Mouse (Mus musculus): ENCODE results near the gene Med25. TPM values are rescaled to one million over a fixed set of nuclear protein-coding genes. Genes with fewer than 3 reads are reported as not detected.

Gene Med25
- total RNA-seq (2021) = 100 to 1,000 TPM in 1 of 2 experiments, 10 to 100 TPM in 1; 80.8 to 105 TPM
- polyA plus RNA-seq (2012; rRNA removed) = 635 and 723 TPM in 2 replicates
- long read RNA-seq, transcript Med25-210 (18 exons, 3,693 nt) = minor isoform, 7 of 153 reads
- long read RNA-seq, transcript Med25-201 (18 exons, 2,619 nt) = major isoform, 69 of 153 reads
- long read RNA-seq, partial matches to known transcripts = 13 of 153 reads
- long read RNA-seq, other reads (novel, unspliced or antisense) = 64 of 153 reads

GRCm38 (mm10) chr7:44892276-44892921 lies at the start of gene Med25:
Med25 (minus strand) TSS chr7:44892712.
- DNase-seq = peak; percentile 92

DNA sequence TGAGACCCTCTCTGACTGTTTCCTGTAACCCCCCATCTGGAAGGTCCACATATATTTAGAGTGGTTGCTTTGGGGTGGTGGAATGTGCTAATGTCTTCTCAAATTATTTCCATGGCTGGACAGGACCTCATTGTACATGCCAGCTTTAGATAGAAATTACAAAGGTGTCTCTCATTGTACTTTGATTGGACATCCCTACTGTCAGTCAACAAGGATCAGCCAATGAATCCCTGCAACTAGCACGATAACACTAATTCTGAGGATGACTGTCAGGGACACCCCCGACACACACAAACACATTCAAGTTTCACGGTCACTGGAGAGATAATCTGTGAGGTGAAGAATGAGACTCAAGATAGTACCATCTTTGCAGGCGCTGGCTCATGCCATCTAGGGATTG lies 46.2 kb upstream of the Med25 start:
- DNase-seq = no peak

DNA sequence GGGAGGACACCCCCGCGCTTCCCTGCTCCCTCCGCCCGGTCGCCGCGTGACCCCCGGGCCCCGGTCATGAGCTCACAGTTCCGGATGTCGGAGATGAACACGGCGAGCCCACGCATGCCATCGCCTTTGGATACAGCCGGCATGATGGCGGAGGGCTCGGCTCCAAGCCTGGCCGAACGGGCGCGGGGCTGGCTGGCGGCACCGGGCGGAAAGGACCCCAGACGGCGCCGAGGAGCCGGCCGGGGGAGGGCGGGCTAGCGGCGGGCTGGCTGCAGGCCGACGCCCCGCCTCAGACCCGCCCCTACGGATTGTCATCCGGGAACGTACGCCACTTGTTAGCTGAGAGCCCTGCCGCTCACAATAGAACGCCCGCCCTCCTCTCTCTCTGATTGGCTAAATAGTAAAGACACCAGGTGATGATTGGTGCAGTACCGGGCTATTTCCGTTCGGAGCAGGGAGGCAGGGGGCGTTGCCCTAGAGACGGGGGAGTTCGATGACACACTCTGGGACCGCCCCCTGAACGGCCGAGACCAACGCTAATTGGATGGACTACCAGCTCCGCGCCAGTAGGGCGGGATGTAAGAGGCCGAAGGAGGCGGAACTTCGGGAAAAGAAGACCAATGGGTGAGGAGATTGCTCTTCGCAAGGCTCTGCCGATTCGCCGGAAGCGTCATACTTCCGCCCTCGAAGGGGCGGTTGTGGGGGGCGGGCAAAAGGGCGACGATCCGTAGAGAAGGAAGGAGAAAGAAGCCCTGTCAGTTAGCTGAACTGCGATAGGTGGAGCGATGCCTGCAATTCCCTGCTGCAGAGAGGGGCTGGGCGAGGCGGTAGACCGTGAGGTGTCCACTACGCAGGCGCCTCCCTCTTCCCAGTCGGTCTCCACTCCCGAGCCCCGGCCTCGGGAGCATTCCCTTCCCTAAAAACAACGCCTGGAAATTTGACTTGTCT lies 37.0 kb upstream of the Med25 start, which contains the start of gene Ap2a1:
TSS of gene Ap2a1 (minus strand) at position 293 of the 948 bp plus-strand sequence.
- peak; percentile 100 for DNase-seq

- DNase-seq = no peak
Observed at GRCm38 (mm10) chr7:44928570-44928969, 36.1 kb upstream of the Med25 start.

DNA sequence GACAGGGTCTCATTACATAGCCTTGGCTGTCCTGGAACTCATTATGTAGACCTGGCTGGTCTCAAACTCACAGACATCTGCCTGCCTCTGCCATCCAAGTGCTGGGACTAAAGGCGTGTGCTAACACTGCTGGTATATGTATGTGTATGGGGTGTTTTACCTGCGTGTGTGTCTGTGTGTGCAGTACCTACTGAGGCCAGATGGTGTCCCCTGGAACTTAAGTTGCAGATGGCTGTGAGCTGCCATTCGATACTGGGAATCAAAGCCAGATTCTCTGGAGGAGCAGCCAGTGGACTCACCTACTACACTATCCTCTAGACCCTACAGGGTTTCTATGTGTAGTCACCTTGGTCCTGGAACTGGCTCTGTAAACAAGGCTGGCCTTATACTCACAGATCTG lies 33.0 kb upstream of the Med25 start:
- no peak for DNase-seq

GRCm38 (mm10) chr7:44922530-44922929 lies 30.0 kb upstream of the Med25 start:
- no peak for DNase-seq

DNA sequence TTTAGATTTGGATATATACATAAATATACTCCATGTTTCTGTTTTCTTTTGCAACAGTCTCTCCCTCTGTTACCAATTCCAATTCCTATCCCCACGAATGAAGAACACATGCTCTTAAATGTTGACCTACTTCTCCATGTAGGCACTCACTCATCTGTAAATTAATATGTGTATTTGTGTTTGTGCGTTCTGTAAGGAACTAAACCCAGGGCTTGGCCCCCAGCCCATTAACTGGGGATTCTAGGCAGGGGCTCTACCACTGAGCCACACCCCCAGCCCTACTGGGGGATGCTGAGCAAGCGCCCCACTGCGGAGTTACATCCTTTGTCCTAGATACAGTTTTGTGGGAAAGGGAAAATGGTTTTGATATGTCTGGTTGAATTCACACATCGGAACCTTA lies 26.6 kb upstream of the Med25 start:
- DNase-seq = no peak

DNA sequence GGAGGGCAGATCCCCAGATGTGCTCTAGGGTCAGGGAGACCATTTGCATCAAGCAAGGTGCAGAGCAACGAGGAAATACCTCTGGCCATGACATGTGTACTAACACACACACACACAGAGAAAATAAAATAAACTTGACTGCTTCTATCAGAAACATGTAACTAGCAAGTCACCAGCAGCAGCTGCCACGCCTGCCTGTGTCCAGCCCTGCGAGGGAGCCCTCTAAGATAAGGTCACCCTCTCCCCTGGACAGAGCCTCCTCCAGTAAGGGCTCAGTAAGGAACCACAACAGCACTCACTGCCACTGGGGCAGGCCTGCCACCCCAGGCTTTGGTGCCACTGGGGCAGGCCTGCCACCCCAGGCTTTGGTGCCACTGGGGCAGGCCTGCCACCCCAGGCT lies 25.7 kb upstream of the Med25 start:
- no peak for DNase-seq

DNA sequence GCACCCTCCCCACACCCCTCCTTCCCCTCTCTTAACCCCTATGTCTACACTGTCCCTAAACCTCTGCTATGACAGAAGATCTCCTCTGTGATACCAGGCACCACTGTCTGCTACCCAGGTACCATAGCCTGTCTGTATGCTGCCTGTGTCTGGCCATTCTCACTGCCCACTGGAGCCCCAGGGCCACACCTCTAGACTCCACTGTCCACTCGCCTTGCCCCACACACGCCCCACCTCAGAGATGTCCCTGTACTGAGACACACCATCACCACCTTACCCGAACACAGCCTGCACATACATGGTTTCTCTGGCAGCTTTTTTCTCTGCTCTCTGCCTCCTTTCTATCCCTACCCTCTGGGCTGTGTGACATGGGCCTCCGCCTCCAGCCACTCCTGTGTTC lies 24.4 kb upstream of the Med25 start:
- DNase-seq = no peak

GRCm38 (mm10) chr7:44916191-44916590 lies 23.7 kb upstream of the Med25 start:
- DNase-seq = no peak

GRCm38 (mm10) chr7:44915314-44915713 lies 22.8 kb upstream of the Med25 start:
- DNase-seq = no peak

DNA sequence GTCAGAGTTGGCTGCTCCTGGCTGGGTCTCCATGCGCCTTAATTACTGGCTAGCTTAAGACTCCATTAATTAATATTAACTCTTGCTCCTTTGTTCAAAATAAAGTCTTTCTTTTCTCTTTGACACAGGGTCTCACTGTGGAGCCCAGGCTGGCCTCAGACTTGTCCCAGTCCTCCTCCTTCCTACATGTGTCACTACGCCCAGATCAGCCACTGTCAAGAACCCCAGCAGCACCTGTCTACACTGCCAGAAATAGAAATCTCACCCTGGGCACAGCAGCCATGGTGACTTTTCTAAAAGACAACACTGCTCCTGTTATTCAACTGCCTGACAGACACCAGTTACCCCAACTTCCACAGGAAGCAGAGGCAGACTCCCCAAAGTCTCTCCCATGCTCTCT lies 21.9 kb upstream of the Med25 start:
- no peak for DNase-seq

- DNase-seq = peak; percentile 90
Observed at GRCm38 (mm10) chr7:44908706-44909476, 16.4 kb upstream of the Med25 start.

- DNase-seq = no peak
Observed at GRCm38 (mm10) chr7:44905430-44905829, 12.9 kb upstream of the Med25 start.

DNA sequence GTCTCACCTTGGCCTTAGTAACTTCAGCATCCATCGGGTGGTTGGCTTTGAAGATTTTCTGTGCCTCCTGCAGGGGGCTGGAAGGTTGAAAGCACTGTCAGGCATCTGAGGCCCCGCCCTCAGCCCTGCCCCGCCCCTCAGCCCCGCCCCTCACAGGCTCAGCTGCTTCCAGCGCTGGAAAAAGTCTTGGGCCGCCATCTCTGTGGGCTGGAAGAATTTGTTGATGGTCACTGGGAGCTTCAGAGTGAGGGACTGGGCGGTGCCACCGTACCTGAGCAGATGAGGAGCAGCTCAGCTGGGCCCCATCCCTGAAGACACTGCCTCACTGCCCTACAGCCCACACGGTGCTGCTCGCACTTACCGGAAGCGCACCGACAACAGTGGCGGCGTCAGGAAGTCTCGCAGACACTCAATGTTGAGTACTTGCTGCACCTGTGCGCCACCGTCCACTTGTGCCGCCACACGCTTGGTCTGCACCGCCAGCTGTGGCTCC lies 8.8 kb upstream of the Med25 start:
- DNase-seq = peak; percentile 54

DNA sequence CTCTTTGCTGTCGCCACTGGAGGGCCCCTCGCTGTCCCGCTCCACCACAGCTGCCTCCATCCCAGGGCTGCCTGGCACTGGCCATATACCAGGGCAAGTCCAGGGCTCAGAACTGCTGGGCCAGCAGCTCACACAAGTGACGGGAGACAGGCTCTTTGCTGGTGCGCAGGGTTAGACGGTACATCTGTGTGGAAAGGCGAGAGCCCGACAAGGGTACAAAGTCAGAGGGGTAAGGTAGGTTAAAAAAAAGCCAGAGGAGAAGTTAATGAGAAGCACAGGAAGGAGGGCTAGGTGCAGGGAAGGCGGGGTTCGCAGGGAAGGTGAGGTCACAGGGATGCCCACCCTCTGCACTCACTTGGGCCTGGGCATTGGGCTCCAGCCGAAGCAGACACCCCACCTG lies 8.1 kb upstream of the Med25 start:
- no peak for DNase-seq

- peak; percentile 79 for DNase-seq
Observed at GRCm38 (mm10) chr7:44898607-44899006, 6.1 kb upstream of the Med25 start.

DNA sequence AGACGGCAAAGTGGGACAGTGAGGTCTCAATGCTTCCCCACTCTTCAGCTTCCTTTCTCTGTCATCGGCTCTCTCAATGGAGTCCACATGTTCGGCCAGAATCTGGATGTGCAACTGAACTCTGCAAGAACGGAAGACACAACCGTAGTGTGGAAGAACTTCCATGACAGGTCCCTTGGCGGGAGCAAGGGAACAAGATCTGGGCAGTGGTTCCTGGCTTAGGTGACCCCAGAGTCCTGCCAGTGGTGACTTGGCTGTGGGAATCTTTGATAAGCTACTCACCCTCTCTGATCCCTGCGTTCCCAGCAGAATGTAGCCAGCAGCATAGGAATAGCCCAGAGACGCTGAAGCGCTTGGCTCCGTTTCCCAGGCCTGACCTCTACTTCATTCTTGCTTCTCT lies 4.0 kb upstream of the Med25 start:
- DNase-seq = no peak

DNA sequence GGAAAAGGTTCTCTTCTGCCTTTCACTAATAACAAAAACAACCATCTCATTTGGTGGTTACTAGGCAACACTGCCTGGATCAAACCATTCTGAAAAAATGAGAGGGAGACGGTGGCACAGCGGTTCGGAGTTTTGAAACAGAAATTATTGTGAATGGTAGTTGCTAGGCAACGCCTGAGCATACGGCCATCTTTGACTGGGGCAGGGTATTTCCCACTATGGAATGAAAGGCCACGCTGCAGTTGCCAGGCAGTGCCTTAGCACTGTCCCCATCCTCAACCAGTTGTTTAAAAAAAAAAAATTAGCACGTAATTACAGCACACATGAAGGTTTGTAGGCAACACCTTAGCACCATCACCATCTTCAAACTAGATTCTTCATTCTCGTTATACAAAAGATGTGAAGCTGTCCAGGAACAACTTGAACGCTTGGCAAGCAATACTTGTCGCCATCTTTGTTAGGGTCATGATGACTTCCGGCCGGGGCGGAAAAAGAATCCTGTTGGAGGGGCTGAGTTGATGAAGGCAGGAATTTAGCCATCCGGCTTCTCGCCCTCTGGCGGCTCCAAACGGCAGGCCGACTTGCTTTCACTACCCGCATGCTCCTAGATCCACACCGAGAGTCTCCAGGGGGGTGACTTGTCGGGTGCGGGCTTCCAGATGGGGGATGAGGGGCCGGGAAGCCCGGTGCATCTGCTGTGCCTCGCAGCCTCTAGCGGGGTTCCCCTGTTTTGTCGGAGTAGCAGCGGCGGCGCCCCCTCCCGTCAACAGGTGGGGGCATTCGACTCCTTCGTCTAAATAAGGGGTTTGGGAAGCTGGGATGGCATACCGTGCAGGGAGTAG lies 3.3 kb upstream of the Med25 start, which contains the start of gene Fuz:
TSS of gene Fuz (plus strand) at position 487 of the 842 bp plus-strand sequence.
- DNase-seq = peak; percentile 93

DNA sequence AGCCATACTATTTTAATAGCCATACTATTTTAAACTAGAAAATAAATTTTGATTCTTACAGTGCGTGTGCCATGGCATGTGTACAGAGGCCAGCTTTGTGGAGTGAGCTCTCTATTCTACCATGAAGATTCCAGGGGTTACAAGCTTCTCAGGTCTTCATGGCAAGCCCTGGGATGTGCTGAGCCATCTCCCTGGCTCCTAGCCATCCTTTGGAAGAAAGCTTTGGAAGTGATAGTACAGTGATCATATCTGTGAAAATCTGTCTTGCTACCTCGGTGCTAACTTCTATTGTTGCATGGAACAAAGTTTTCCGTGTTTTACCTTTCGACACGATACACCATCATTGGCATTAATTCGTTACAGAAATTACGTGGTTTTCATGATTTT lies 2.7 kb upstream of the Med25 start:
- DNase-seq = no peak

- no peak for DNase-seq
Observed at GRCm38 (mm10) chr7:44894175-44894574, 1.7 kb upstream of the Med25 start.

All from adrenal gland, adult 2 months (tissue).